Mouse (Mus musculus): ENCODE results near the gene Bco1.

DNA sequence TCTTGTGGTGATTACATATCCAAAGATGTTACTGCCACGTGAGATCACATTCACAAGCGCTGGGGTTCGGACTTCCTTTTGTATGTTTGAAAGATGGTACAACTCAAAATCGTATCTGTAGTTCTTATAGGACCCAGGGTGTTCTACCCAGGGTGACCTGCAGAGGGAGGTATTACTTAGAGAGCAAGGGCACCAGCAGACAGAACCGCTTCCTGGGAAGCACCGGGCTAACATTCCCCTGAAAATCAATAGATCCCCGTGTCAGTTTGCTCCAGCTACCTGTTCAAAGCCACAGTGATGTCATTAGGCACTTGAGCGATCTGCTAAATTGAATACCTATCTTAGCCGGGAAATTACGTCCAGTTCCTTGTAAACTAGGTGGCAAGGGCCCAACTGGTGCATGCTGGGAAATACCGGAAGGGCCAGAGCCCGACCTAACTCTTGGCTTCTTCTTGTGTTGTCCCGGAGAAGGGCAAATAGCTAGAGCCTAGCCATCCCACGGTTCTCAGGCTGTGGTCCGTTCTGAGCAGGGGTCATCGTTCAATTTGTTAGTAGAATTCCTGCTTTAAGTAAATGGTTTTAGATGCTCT, 14.2 kb downstream of the Bco1 start:
- TF ChIP-seq CTCF (IDR thresholded peaks at IDR 0.05; ENCODE audit: low read depth) (peak; percentile 79), EP300 (optimal IDR thresholded peaks at IDR 0.05) (no peak)
